Mouse (Mus musculus) left cerebral cortex, adult 9 months (tissue): ENCODE data around the gene Gm20911.
"Not testable (repeated sequence)": the region's sequence is repeated elsewhere in the genome, so short reads cannot be mapped to it uniquely, and the experiment has no call there.

Experiments
- DNase-seq, 2 experiments: peaks; one replicate each; pipeline ENCODE4 v3.0.0; 2022; ENCODE audit warnings: low spot score in 2 of 2

Gm20911 gene

DNA sequence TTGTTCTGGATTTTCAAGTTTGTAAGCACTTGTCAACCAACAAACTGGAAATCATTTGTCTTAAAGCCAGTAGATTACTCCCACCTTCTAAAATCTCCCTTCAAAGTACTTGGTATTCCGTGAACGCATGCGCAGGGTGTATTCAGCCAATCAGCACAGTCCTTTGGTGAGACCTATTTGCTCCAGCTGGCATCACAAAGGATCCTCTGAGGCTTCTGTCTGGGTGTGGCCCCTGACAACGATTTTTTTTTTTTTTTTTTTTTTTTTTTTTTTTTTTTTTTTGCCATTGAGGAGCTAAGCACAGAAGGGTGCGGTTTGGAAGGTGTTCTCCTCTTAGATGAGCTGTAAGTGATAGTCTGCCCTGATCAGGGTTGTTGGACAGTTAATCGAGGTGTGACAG, at the start of gene Gm20911:
Gm20911 (plus strand) TSS at position 301 of the 400 bp plus-strand sequence.
- not testable (repeated sequence) for DNase-seq
